Mouse (Mus musculus) thymus, postnatal 36 days (tissue): Measurements from ENCODE around the gene Isg20l2.

ENCODE experiments used
- DNase-seq, 2 experiments: peaks; one replicate each; pipeline ENCODE4 v3.0.0; 2022; ENCODE audit warnings: mixed read lengths in 2 of 2

The Isg20l2 gene

GRCm38 (mm10) chr3:87948378-87949265 is 18.5 kb downstream of the Isg20l2 start, which contains the start of gene Crabp2:
TSS of gene Crabp2 (plus strand) at chr3:87948666.
- DNase-seq = no peak

GRCm38 (mm10) chr3:87949266-87949954 is 19.3 kb downstream of the Isg20l2 start:
- DNase-seq = no peak

GRCm38 (mm10) chr3:87949955-87950515 is 19.9 kb downstream of the Isg20l2 start:
- no peak for DNase-seq

- DNase-seq = no peak
Measured at GRCm38 (mm10) chr3:87951946-87952345, 21.8 kb downstream of the Isg20l2 start.

- no peak for DNase-seq
Measured at GRCm38 (mm10) chr3:87952440-87952839, 22.3 kb downstream of the Isg20l2 start.

- DNase-seq = no peak
Measured at GRCm38 (mm10) chr3:87958056-87958455, 27.9 kb downstream of the Isg20l2 start.

- no peak for DNase-seq
Measured at GRCm38 (mm10) chr3:87958476-87958875, 28.4 kb downstream of the Isg20l2 start.

GRCm38 (mm10) chr3:87958967-87959366 is 28.9 kb downstream of the Isg20l2 start:
- no peak for DNase-seq

- no peak for DNase-seq
Measured at GRCm38 (mm10) chr3:87959371-87959770, 29.3 kb downstream of the Isg20l2 start.

GRCm38 (mm10) chr3:87960191-87960585 is 30.1 kb downstream of the Isg20l2 start:
- no peak for DNase-seq

- peak; percentile 67 to 74 for DNase-seq
Measured at GRCm38 (mm10) chr3:87960586-87961191, 30.6 kb downstream of the Isg20l2 start.

GRCm38 (mm10) chr3:87970184-87970938 is 40.2 kb downstream of the Isg20l2 start:
- DNase-seq = peak; percentile 34 to 47

GRCm38 (mm10) chr3:87970939-87971488 is 40.9 kb downstream of the Isg20l2 start, which contains the start of gene Nes:
TSS of gene Nes (plus strand) at chr3:87971078.
- peak; percentile 17 to 29 for DNase-seq

- no peak for DNase-seq
Measured at GRCm38 (mm10) chr3:87971489-87972202, 41.5 kb downstream of the Isg20l2 start.

- no peak for DNase-seq
Measured at GRCm38 (mm10) chr3:87972203-87972664, 42.1 kb downstream of the Isg20l2 start.

GRCm38 (mm10) chr3:87972776-87973175 is 42.7 kb downstream of the Isg20l2 start:
- DNase-seq = no peak

GRCm38 (mm10) chr3:87973593-87974380 is 43.7 kb downstream of the Isg20l2 start:
- DNase-seq = no peak

GRCm38 (mm10) chr3:87974381-87974987 is 44.4 kb downstream of the Isg20l2 start:
- DNase-seq = no peak

GRCm38 (mm10) chr3:87979493-87979892 is 49.4 kb downstream of the Isg20l2 start:
- DNase-seq = no peak

GRCm38 (mm10) chr3:87980085-87980484 is 50.0 kb downstream of the Isg20l2 start:
- no peak for DNase-seq
